Mouse (Mus musculus) heart, embryonic 15.5 days (tissue): Measurements from ENCODE around the gene Gsc. TPM values are rescaled to one million over a fixed set of nuclear protein-coding genes. Genes with fewer than 3 reads are reported as not detected.
"Not testable (repeated sequence)": the region's sequence is repeated elsewhere in the genome, so short reads cannot be mapped to it uniquely, and the experiment has no call there.

Source experiments
- ATAC-seq: fragments of 200-750 bp; cut with Nextera tagmentation; replicated peaks from 2 replicates; pipeline ENCODE4 v1.8.0; 2017; ENCODE audit warnings: low read depth, moderate TSS enrichment; ENCODE audit not compliant: insufficient number of reproducible peaks, insufficient read depth, low FRiP score
- H3K27ac ChIP-seq: fragments of 300-500 bp; sonication (generic); 2 replicates; pipeline ENCODE4 v1.5.1; 2015; ENCODE audit warnings: mild to moderate bottlenecking, inconsistent platforms
- H3K27me3 ChIP-seq: fragments of 300-500 bp; sonication (generic); 2 replicates; pipeline ENCODE4 v1.6.1; 2015; ENCODE audit warnings: inconsistent platforms
- H3K36me3 ChIP-seq: fragments of 300-500 bp; sonication (generic); 2 replicates; pipeline ENCODE4 v1.6.1; 2015; ENCODE audit warnings: mild to moderate bottlenecking, inconsistent platforms
- H3K4me1 ChIP-seq: fragments of 300-500 bp; sonication (generic); replicated peaks from 2 replicates; pipeline ENCODE4 v1.6.1; 2015; ENCODE audit warnings: inconsistent platforms
- H3K4me2 ChIP-seq: fragments of 300-500 bp; sonication (generic); 2 replicates; pipeline ENCODE4 v1.6.1; 2015; ENCODE audit warnings: inconsistent platforms, mild to moderate bottlenecking, moderate library complexity
- H3K4me3 ChIP-seq: fragments of 300-500 bp; sonication (generic); 2 replicates; pipeline ENCODE4 v1.5.1; 2015; ENCODE audit warnings: mild to moderate bottlenecking, inconsistent platforms
- H3K9ac ChIP-seq: fragments of 300-500 bp; sonication (generic); 2 replicates; pipeline ENCODE4 v1.6.1; 2015; ENCODE audit warnings: mild to moderate bottlenecking, inconsistent platforms
- H3K9me3 ChIP-seq: fragments of 300-500 bp; sonication (generic); replicated peaks from 2 replicates; pipeline ENCODE4 v1.6.1; 2016; ENCODE audit warnings: inconsistent platforms
- WGBS: fragments of 180-500 bp; shearing (Covaris S2); methylation state at CpG from one replicate; pipeline ENCODE4 v1.1.7; 2015; ENCODE audit warnings: mixed read lengths; 5-methylcytosine and 5-hydroxymethylcytosine counted together
- polyA plus RNA-seq: library from polyadenylated mRNA; unstranded; fragments of >200 nt; fragmentation: Nextera tagmentation; extraction: Ambion mirVana; gene quantifications from 2 replicates; pipeline ENCODE4 v1.2.1, GENCODE M21; 2015

Gene Gsc
- polyA plus RNA-seq, 1 experiment from 2014 or later: 0.54 TPM

DNA sequence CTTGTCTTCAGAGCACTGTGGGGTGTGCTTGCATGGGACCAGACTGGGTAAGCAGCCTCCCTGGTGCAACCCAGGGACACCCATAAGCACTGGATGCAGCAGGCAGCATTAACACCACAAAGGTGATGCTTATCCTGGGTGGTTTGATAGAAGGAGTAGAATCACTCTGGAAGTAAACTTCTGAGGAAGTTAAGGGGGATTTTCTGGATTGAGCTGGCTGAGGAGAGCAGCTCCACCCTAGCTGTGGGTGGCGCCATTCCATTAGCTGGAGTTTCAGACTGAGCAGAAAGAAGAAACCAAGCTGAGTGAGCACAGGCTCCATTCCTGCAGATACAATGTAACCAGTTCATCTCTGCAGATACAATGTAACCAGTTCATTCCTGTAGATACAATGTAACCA, 20.1 kb downstream of the Gsc start:
- no peak overlapping the region for H3K27ac ChIP-seq
- H3K9ac ChIP-seq: no peak overlapping the region
- H3K36me3 ChIP-seq: no peaks in the 10 kb centered on the region
- H3K4me2 ChIP-seq: no peak overlapping the region
- 28% methylated on average over 1 of the region's 1 CpGs for WGBS
- H3K9me3 ChIP-seq: no peaks in the 10 kb centered on the region
- peaks cover 12% of the 10 kb centered on the region; the same call in 1 of the 2 replicates for H3K27me3 ChIP-seq
- no peak for ATAC-seq
- H3K4me1 ChIP-seq: no peaks in the 10 kb centered on the region
- H3K4me3 ChIP-seq: no peak overlapping the region

DNA sequence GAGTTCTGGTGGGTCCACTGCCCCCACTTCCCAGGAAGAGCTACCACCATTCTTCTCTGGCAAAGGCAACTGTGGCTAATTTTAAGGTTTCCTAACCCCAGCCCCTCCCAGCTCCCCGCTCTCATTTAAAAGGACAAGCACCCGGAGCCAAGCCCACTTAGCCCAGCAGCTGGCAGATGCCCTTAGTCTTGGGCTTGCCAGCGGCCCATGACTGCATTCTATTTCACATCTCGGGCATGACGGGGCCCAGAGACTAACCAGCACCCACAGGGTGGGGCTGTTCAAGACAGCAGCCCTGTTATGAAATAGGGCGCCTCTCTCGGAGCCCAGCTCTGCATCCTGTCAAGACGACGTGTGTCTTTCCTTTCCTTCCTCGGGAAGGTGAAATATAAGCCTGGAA, 22.9 kb downstream of the Gsc start:
- Histone ChIP-seq H3K4me3 (no peak overlapping the region), H3K27ac (no peak overlapping the region)

DNA sequence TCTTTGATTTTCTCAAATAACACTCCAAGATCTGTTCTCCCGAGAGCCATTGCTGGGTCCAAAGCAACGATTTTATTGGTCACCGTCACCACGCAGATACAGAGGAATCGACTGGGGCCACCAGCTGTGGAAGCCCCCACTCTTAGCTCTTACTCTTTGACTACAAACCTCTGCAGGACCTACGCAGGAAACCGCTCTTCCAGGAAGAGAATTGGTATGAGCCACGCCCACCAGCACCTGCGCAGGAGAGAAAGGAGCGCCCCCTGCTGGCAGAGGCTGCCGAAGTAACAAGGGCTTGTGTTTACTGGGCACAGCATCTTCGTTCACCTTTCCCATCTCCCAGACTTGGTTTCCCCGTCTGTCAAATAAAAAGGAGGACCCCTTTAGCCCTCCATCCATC, 25.0 kb downstream of the Gsc start:
- no peak overlapping the region for H3K4me3 ChIP-seq
- no peak overlapping the region for H3K4me2 ChIP-seq
- peaks cover 25% of the 10 kb centered on the region for H3K27me3 ChIP-seq
- no peak for ATAC-seq
- no peaks in the 10 kb centered on the region for H3K36me3 ChIP-seq
- 32% methylated on average over 13 of the region's 13 CpGs for WGBS
- H3K9me3 ChIP-seq: no peaks in the 10 kb centered on the region
- H3K27ac ChIP-seq: no peak overlapping the region
- H3K9ac ChIP-seq: no peak overlapping the region
- H3K4me1 ChIP-seq: no peaks in the 10 kb centered on the region

More for the DNA sequence above, 22.9 kb downstream of the Gsc start:
- 52% methylated on average over 10 of the region's 10 CpGs for WGBS
- H3K4me2 ChIP-seq: no peak overlapping the region
- no peaks in the 10 kb centered on the region for H3K36me3 ChIP-seq
- peaks cover 20% of the 10 kb centered on the region for H3K27me3 ChIP-seq
- no peak overlapping the region for H3K9ac ChIP-seq
- no peak for ATAC-seq
- no peaks in the 10 kb centered on the region for H3K9me3 ChIP-seq
- H3K4me1 ChIP-seq: no peaks in the 10 kb centered on the region

DNA sequence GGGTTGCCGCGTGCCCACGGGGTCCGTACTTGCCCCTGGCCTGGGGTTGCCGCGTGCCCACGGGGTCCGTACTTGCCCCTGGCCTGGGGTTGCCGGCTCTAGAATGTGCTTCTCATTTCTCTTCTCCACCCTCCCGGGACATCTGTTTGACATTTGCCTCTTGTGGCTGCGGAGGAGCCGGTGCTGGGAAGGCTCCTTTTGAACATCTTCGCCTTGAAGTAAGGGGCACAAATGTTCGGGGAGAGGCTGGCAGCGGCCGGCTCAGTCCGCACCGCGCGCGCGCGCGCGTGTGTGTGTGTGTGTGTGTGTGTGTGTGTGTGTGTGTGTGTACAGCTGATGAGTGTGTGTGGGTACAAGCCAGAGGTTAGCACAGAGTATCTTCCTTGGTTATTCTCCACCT, 26.1 kb downstream of the Gsc start:
- H3K27ac ChIP-seq, ATAC-seq, H3K4me1 ChIP-seq, H3K36me3 ChIP-seq, H3K9ac ChIP-seq, H3K4me2 ChIP-seq, H3K4me3 ChIP-seq, H3K9me3 ChIP-seq: not testable (repeated sequence)
- 73% methylated on average over 25 of the region's 25 CpGs for WGBS
- peaks cover 18% of the 10 kb centered on the region for H3K27me3 ChIP-seq

DNA sequence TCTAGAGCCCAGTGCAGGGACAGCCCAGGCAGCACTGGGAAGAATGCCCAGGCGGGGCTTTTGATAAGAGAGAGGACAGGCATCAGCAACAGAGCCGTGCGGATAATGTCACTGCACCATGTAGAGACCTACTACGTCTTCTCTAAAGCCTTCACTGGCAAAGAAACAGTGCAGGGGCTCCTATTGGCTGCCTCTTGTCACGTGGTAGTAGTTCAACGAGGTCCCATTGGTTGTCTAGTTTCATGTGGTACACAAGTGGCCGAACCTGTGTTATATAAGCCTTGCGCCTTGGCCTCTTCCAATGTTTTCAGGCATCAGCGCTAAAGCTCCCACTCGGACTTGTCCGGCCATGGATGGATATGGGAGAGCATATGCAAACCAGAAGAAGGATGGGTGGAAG, 29.4 kb downstream of the Gsc start:
- no peaks in the 10 kb centered on the region for H3K36me3 ChIP-seq
- H3K9ac ChIP-seq: no peak overlapping the region
- peaks cover 34% of the 10 kb centered on the region for H3K27me3 ChIP-seq
- WGBS: 67% methylated on average over 11 of the region's 11 CpGs
- H3K4me2 ChIP-seq: no peak overlapping the region
- no peaks in the 10 kb centered on the region for H3K9me3 ChIP-seq
- peaks cover 3% of the 10 kb centered on the region; the same call in 1 of the 2 replicates for H3K4me1 ChIP-seq
- no peak overlapping the region for H3K27ac ChIP-seq
- no peak overlapping the region for H3K4me3 ChIP-seq
- ATAC-seq: no peak

DNA sequence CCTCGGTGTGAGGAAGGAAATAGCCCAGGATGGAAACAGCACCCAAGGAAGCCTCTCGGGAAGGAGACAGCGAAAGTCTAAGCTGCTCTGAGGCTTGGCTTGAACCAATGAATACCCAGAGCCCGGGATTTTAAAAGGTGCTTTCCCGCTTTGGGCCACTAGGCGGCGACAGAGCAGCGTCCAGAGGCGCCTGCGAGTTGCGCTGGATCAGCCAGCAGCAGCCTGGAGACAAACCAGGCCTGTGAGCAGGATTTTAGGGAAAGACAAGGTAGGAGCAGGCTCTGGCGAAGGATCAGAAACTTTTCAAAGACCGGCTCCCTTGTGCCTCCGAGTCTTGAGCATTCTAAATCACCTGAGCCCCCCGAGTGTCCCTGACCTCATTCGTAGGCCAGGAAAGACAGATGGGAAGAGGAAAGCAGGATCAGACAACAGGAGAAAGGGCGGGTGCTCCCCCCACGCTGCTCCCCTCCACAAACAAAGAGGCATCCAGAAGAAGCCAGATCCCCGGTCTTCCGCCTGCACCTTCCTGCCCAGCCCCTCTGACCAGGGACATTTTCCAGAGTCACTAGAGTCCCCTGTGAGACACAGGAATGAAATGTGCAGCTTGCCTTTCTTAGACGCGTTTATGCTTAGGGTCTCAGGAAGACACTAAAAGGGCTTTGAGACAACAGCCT, 32.9 kb downstream of the Gsc start:
- no peak overlapping the region for H3K4me2 ChIP-seq
- 9% methylated on average over 22 of the region's 22 CpGs for WGBS

DNA sequence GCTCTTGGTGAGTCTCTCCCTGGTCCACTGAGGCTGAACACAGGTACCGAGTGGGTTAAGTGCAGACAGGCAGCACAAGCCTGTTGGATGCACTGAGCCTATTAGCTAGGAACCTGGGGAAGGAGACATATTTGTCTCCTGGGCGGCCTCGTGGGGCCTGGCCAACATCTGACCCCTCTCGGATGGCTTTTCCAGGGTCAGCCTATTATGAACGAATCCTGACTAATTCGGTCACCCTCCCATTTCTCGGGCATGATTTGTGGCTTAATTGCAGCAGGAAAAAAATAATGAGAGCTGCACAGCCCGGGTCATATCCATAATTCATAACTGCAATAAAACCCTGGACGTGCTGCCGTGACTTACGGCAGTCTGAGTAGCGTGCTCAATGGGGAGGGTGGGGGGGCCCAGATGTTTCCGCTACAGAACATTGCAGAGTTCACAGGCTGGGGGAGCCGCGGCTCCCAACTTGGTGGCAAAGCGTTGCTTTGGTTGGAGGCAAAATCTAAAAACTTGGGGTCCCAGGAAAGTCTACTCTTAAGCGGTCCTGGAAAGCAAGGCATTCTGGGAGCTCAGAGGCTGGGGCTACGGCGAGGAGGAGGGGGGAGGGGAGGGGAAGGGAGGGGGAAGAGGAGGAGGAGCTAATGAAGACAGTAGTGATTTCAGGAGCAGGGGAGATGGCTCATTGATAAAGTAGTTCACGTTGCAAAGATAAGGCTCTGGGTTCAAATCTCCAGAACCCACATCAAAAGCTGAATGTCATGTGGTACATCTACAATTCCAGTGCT, 39.0 kb downstream of the Gsc start:
- Histone ChIP-seq H3K9me3 (no peaks in the 10 kb centered on the region), H3K4me2 (no peak overlapping the region), H3K27ac (no peak overlapping the region), H3K9ac (no peak overlapping the region), H3K36me3 (no peaks in the 10 kb centered on the region), H3K27me3 (peaks cover 9% of the 10 kb centered on the region), H3K4me3 (no peak overlapping the region), H3K4me1 (no peaks in the 10 kb centered on the region)
- ATAC-seq: no peak
- WGBS: 76% methylated on average over 20 of the region's 20 CpGs

More for the DNA sequence above, 32.9 kb downstream of the Gsc start:
- Histone ChIP-seq H3K9ac (no peak overlapping the region), H3K36me3 (no peaks in the 10 kb centered on the region), H3K4me1 (peaks cover 3% of the 10 kb centered on the region; the same call in 1 of the 2 replicates), H3K27me3 (peaks cover 31% of the 10 kb centered on the region), H3K27ac (no peak overlapping the region), H3K4me3 (no peak overlapping the region), H3K9me3 (no peaks in the 10 kb centered on the region)
- ATAC-seq: no peak

DNA sequence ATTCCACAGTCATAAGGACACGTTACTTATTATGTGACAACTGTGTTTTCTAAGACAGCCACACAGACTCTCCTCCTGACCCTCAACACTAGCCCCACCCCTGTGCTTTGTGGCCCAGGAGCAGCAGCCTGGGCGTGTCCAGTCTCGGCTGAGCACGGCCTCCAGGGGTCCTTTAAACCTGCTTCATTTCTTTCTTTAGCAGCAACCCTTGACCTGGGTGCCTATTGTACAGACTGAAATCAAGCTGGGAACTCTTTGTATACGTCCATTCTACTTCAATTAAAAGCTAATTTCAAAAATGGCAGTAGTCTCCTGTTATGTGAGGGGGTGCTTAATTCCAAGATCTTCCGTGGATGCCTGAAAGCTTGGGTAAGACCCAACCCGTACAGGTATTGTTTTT, 39.9 kb downstream of the Gsc start:
- 54% methylated on average over 7 of the region's 7 CpGs for WGBS
- H3K36me3 ChIP-seq: no peaks in the 10 kb centered on the region
- H3K4me1 ChIP-seq: no peaks in the 10 kb centered on the region
- H3K4me3 ChIP-seq: no peak overlapping the region
- no peak overlapping the region for H3K9ac ChIP-seq
- no peak overlapping the region for H3K27ac ChIP-seq
- H3K9me3 ChIP-seq: no peaks in the 10 kb centered on the region
- H3K4me2 ChIP-seq: no peak overlapping the region
- peaks cover under 1% of the 10 kb centered on the region; the same call in 1 of the 2 replicates for H3K27me3 ChIP-seq
- no peak for ATAC-seq

DNA sequence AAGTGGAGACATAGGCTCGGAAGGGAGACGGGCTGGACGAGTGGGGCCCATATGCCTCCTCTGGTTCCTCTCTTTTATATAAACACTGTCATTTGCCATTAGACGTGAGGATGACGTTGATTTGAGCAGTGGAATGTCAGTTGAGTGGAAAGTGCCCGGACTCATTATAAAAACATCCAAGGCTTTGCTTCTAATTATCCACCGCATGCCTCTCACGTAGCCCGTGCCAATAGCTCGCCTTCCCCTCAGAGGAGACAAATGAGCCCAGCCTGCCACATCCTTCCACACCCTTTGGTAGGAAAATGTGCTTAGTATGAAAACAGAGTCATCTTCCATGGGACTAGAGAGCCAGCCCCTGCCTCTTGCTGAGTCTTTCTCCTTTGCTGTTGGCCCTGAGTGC, 41.8 kb downstream of the Gsc start:
- H3K27me3 ChIP-seq: no peaks in the 10 kb centered on the region; the same call in 1 of the 2 replicates
- H3K27ac ChIP-seq: no peak overlapping the region
- no peak overlapping the region for H3K4me2 ChIP-seq
- H3K4me3 ChIP-seq: no peak overlapping the region
- no peak overlapping the region for H3K9ac ChIP-seq
- no peak for ATAC-seq
- no peaks in the 10 kb centered on the region for H3K9me3 ChIP-seq
- 59% methylated on average over 10 of the region's 10 CpGs for WGBS
- no peaks in the 10 kb centered on the region for H3K4me1 ChIP-seq
- H3K36me3 ChIP-seq: no peaks in the 10 kb centered on the region

DNA sequence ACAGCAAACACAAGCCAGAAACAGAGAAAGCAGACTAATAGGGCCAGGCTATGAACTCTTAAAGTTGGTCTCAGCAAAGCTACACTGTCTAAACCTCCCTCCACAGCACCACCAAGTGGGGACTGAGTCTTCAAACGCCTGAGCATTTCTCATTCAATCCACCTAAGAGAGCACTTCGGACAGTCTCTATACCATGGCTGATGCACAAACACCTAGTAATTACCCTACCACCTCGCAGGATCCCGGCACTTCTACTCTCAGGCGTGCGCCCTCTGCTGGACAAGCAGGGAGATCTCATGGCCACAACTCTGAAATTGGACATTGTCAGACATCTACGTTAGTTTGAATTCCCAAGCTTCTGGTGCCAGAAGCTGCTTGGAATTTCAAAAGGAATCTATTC, 46.2 kb downstream of the Gsc start:
- Histone ChIP-seq H3K4me3 (no peak overlapping the region), H3K27me3 (peaks cover 4% of the 10 kb centered on the region; the same call in 1 of the 2 replicates), H3K4me2 (no peak overlapping the region), H3K27ac (no peak overlapping the region), H3K9ac (no peak overlapping the region), H3K4me1 (no peaks in the 10 kb centered on the region), H3K9me3 (no peaks in the 10 kb centered on the region), H3K36me3 (no peaks in the 10 kb centered on the region)
- no peak for ATAC-seq
- WGBS: 5% methylated on average over 7 of the region's 7 CpGs

DNA sequence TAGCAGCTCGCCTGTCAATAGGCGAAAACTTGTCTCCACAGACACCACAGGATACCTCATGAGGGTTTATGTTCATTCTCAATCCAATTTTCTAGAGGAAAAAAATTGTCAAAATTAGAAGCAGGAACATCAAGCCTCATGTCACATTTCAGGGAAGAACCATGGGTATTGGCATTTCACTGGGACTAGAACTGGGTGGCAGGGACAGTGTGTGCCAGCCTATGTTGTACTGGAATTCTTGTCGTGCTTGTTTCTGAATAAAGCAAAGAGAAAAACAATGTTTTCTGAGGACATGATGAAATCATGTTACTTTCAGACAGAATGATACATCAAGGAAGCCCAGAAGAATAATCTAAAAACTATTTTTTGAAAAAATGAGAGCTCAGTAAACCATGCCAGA, 47.5 kb downstream of the Gsc start:
- Histone ChIP-seq H3K27me3 (peaks cover 7% of the 10 kb centered on the region; the same call in 1 of the 2 replicates), H3K9me3 (no peaks in the 10 kb centered on the region), H3K36me3 (no peaks in the 10 kb centered on the region), H3K4me2 (no peak overlapping the region), H3K4me3 (no peak overlapping the region), H3K4me1 (no peaks in the 10 kb centered on the region), H3K27ac (no peak overlapping the region), H3K9ac (no peak overlapping the region)
- ATAC-seq: no peak
- 69% methylated on average over 3 of the region's 3 CpGs for WGBS
